Mouse (Mus musculus): Measurements from ENCODE around the gene Arhgap15. TPM values are rescaled to one million over a fixed set of nuclear protein-coding genes. Genes with fewer than 3 reads are reported as not detected.

Gene Arhgap15
- polyA plus RNA-seq, 1 experiment: 0.71 TPM

- DNase-seq (ENCODE audit: low read depth): peak; percentile 90
- TF ChIP-seq POLR2A (IDR thresholded peaks at IDR 0.05; ENCODE audit: borderline replicate concordance, extremely low read depth, insufficient read depth, insufficient read length, poor library complexity, severe bottlenecking) (no peak), CTCF (IDR thresholded peaks at IDR 0.05; ENCODE audit: borderline replicate concordance, extremely low read depth, insufficient read depth, insufficient read length) (no peak)
Observed at GRCm38 (mm10) chr2:44310095-44310748, 561.6 kb downstream of the Arhgap15 start.

GRCm38 (mm10) chr2:44311216-44311615 lies 562.6 kb downstream of the Arhgap15 start:
- DNase-seq (ENCODE audit: low read depth): peak; percentile 71
- TF ChIP-seq POLR2A (IDR thresholded peaks at IDR 0.05; ENCODE audit: borderline replicate concordance, extremely low read depth, insufficient read depth, insufficient read length, poor library complexity, severe bottlenecking): no peak
- TF ChIP-seq CTCF (IDR thresholded peaks at IDR 0.05; ENCODE audit: borderline replicate concordance, extremely low read depth, insufficient read depth, insufficient read length): no peak

DNA sequence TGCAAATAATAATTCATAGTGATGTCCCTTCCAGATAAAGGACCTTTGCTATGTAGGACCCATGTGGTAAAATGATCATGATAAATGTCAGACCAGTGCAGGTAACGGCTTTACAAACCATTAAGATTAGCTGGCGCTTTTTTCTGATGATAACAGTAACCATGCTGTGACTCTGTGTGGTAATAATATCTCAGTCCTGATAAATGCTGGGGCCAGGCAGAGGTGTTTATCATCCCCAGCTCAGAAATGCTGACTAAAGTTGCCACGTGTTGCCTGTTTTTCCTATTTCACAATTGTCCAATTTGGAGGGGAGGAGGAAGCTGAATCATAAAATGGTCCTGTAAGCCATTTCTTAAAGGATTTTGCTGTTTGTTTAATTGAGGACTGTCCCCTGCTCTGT lies 564.9 kb downstream of the Arhgap15 start:
- no peak for DNase-seq (ENCODE audit: low read depth)
- TF ChIP-seq POLR2A (IDR thresholded peaks at IDR 0.05; ENCODE audit: borderline replicate concordance, extremely low read depth, insufficient read depth, insufficient read length, poor library complexity, severe bottlenecking) (no peak), CTCF (IDR thresholded peaks at IDR 0.05; ENCODE audit: borderline replicate concordance, extremely low read depth, insufficient read depth, insufficient read length) (no peak)

- DNase-seq (ENCODE audit: low read depth): peak; percentile 20
- TF ChIP-seq CTCF (IDR thresholded peaks at IDR 0.05; ENCODE audit: borderline replicate concordance, extremely low read depth, insufficient read depth, insufficient read length) (no peak), POLR2A (IDR thresholded peaks at IDR 0.05; ENCODE audit: borderline replicate concordance, extremely low read depth, insufficient read depth, insufficient read length, poor library complexity, severe bottlenecking) (no peak)
Observed at GRCm38 (mm10) chr2:44318436-44318835, 569.8 kb downstream of the Arhgap15 start.

- no peak for TF ChIP-seq CTCF (IDR thresholded peaks at IDR 0.05; ENCODE audit: borderline replicate concordance, extremely low read depth, insufficient read depth, insufficient read length)
- no peak for TF ChIP-seq POLR2A (IDR thresholded peaks at IDR 0.05; ENCODE audit: borderline replicate concordance, extremely low read depth, insufficient read depth, insufficient read length, poor library complexity, severe bottlenecking)
Observed at GRCm38 (mm10) chr2:44319479-44319878, 570.9 kb downstream of the Arhgap15 start.

GRCm38 (mm10) chr2:44323813-44324212 lies 575.2 kb downstream of the Arhgap15 start:
- no peak for DNase-seq (ENCODE audit: low read depth)
- TF ChIP-seq CTCF (IDR thresholded peaks at IDR 0.05; ENCODE audit: borderline replicate concordance, extremely low read depth, insufficient read depth, insufficient read length) (no peak), POLR2A (IDR thresholded peaks at IDR 0.05; ENCODE audit: borderline replicate concordance, extremely low read depth, insufficient read depth, insufficient read length, poor library complexity, severe bottlenecking) (no peak)

More at GRCm38 (mm10) chr2:44319479-44319878, 570.9 kb downstream of the Arhgap15 start:
- DNase-seq (ENCODE audit: low read depth): no peak

DNA sequence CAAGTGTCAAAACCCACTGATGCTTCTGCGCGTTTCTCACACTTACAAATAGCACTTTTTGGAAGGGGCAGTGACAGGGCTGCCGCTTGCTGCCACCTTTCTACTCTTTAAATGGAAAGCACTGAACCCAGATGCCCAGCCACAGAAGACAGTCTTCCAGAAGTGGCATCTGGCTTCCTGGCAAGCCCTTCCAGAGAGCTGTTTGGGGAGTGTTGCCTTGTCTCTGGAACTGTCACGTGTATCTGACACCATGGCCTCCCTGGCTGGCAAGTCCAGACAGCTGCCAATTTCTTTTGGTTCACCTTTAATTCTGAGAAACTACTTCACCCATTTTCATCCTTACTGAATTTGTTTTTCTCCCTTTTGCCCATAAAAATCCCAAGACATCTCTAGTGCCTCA lies 584.7 kb downstream of the Arhgap15 start:
- peak; percentile 80 for DNase-seq (ENCODE audit: low read depth)
- TF ChIP-seq CTCF (IDR thresholded peaks at IDR 0.05; ENCODE audit: borderline replicate concordance, extremely low read depth, insufficient read depth, insufficient read length) (no peak), POLR2A (IDR thresholded peaks at IDR 0.05; ENCODE audit: borderline replicate concordance, extremely low read depth, insufficient read depth, insufficient read length, poor library complexity, severe bottlenecking) (no peak)

- no peak for TF ChIP-seq POLR2A (IDR thresholded peaks at IDR 0.05; ENCODE audit: borderline replicate concordance, extremely low read depth, insufficient read depth, insufficient read length, poor library complexity, severe bottlenecking)
- no peak for TF ChIP-seq CTCF (IDR thresholded peaks at IDR 0.05; ENCODE audit: borderline replicate concordance, extremely low read depth, insufficient read depth, insufficient read length)
- DNase-seq (ENCODE audit: low read depth): no peak
Observed at GRCm38 (mm10) chr2:44334006-44334405, 585.4 kb downstream of the Arhgap15 start.

GRCm38 (mm10) chr2:44334517-44334916 lies 585.9 kb downstream of the Arhgap15 start:
- no peak for DNase-seq (ENCODE audit: low read depth)
- no peak for TF ChIP-seq CTCF (IDR thresholded peaks at IDR 0.05; ENCODE audit: borderline replicate concordance, extremely low read depth, insufficient read depth, insufficient read length)
- TF ChIP-seq POLR2A (IDR thresholded peaks at IDR 0.05; ENCODE audit: borderline replicate concordance, extremely low read depth, insufficient read depth, insufficient read length, poor library complexity, severe bottlenecking): no peak

DNA sequence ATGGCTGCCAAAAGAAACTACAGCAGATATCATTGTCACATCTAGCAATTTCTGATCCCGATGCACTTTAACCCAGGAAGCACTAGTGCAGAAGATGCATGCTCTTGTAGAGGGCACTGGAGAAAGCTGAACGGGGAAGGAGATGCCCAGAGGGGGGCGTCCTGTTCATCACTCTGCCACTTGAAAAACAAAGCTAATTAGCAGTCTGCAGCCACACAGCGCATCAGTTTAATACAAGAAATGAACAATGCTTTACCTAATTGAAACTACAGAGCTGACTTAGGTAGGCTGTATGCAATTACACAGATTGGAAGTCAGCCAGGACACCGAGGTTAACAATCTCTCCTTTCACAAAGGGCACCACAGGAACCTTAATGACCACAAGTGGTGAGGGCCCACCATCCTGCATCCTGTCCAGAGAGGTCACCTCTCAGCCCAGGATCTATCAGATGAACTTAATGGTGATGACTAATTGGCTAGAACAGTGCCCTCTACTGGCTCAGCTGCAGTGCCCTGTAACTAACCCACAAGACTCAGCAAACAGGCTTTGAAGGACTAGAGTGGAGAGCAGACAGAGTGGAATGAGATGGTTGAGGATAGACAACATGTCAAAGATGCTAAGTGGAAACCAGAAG lies 588.2 kb downstream of the Arhgap15 start:
- no peak for DNase-seq (ENCODE audit: low read depth)
- TF ChIP-seq CTCF (IDR thresholded peaks at IDR 0.05; ENCODE audit: borderline replicate concordance, extremely low read depth, insufficient read depth, insufficient read length) (peak; percentile 18; the same call in 1 of the 2 replicates), POLR2A (IDR thresholded peaks at IDR 0.05; ENCODE audit: borderline replicate concordance, extremely low read depth, insufficient read depth, insufficient read length, poor library complexity, severe bottlenecking) (no peak)

DNA sequence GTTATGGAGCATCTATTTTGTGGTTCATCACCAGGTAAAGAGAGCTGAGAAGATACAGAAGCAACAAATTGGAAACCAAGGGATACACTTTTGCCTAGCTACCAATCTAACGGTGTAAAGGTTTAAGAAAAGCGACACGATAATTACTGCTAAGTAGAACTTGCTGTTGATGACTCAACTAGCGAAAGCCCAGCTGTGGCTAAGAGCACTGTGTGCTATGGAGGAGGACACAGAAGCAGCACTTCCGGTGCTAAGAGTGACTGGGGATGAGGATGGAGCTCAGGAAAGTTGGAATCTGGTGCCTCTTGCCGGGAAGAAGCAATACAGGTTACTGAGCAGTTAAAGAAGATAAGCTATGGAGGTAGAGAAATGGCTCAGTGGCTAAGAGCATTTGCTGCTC lies 589.8 kb downstream of the Arhgap15 start:
- no peak for DNase-seq (ENCODE audit: low read depth)
- no peak for TF ChIP-seq POLR2A (IDR thresholded peaks at IDR 0.05; ENCODE audit: borderline replicate concordance, extremely low read depth, insufficient read depth, insufficient read length, poor library complexity, severe bottlenecking)
- no peak for TF ChIP-seq CTCF (IDR thresholded peaks at IDR 0.05; ENCODE audit: borderline replicate concordance, extremely low read depth, insufficient read depth, insufficient read length)
